Mouse (Mus musculus) retina, embryonic 14.5 days (tissue): Measurements from ENCODE around the gene Olfr998.
"Not testable (repeated sequence)": the region's sequence is repeated elsewhere in the genome, so short reads cannot be mapped to it uniquely, and the experiment has no call there.

Experiments used
- DNase-seq: peaks from one replicate; pipeline ENCODE4 v3.0.0-alpha.2; 2015; ENCODE audit warnings: low spot score

Olfr998 gene

DNA sequence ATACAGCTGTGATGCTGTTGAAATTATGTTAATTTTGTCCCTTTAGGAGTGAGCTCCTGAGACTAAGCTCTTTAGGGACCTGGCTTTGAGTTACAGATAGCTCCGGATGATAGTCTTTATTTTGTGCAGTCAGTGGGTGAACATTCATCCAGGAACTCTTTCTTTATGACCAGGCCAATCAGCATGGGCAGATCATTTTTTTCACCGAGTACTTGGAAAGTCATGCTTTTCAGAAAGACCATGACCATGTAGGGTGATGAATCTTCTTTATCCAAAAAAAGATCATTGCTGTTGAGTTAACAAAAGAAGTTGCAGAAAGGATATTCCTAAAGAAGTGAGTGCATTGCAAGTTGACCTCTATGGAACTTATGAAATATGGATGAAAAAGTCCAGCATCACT is at the start of gene Olfr998:
Gene Olfr998 (plus strand): TSS at position 301 of the 400 bp plus-strand sequence.
- not testable (repeated sequence) for DNase-seq

DNA sequence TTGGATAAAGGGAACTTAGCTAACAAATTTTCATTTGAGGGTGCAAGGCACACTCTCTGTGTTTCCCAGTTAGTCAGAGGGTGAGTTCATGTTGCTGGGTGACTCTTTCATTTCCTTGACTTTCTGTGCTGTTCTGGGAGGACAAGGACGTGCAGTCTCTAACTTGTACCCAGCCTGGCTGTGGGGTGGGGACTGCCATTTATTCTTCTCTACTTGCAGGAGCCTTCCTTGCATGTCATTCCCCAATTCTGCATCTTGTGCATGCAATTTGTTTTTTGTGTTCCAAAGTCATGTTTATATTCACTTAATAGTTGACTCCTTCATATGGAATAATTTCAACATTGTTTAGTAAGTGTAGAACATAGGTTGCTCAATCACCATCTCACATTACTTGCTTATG is 33.9 kb upstream of the Olfr998 start:
- no peak for DNase-seq

DNA sequence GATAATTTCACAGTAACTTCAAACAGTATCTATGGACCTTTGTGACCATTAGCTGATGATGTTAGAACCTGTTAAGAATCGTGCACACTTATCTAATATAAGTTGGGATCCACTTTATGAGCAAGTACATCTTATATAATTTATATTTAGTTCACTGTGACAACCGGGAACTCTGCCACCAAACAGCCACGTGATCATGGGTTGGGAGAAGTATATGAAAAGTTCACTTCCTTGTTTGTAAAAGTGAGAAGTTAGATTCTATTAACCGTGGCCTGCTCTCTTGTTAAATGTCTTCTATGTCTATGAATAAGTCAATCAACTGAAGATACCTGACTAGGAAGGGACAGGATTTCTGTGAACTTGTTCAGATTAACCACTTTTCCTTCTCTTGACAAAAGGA is 28.5 kb upstream of the Olfr998 start:
- no peak for DNase-seq

DNA sequence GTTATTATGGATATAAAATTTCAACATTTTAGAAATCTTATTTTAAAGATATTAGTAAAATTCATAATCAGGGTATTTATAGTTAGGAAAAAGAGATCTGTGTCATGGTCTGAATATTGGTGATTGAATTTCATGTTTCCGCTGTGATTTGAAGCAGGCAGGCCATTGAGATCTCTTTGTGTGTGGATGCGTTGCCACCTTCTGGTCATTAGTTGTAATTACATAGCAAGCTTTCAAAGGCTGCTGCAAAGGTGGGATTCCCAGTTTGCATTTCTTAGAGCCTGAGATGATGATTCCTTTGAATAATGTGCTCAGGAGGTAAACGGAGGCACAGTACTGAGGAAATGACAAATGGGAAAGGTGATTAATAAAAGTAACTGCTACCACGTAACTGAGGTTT is 27.6 kb upstream of the Olfr998 start:
- DNase-seq = peak; percentile 81

DNA sequence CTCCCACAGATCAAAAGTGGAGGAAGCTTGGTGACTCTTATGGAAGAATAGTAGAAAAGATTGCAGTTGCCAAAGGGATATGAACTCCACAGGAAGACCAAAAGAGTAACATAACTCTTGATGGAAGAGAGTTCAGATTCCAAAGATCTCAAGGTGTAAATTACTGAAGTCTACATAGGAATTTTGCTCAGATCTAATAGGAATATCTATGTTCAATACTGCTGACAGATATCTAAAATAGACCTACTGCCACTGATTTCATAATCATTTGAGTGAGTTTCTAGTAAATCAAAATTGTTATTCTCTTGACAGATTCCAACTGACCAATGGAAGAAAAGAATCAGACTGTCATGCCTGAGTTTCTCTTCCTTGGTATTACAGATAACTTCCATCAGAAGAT is 9.8 kb upstream of the Olfr998 start, which contains the start of gene Olfr996:
Gene Olfr996 (plus strand): TSS at position 301 of the 400 bp plus-strand sequence.
- no peak for DNase-seq

DNA sequence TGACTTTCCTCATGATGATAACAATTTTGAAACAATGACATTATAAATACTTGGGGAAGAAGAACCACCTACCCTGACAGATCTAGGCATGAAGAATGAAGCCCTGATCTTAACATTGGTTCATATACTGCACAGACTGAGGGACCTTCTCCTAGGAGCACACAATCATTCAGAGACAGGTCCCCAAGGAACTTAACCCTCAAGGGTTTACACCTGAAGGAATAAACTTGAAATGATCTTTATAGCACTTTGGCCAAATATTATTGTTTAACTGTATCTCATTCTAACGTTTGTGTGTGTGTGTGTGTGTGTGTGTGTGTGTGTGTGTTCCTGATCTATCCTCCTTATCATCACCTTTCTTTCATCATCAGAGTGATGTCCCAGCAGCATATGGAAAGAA is 23.1 kb downstream of the Olfr998 start, which contains the start of gene Olfr1000:
Gene Olfr1000 (minus strand): TSS at position 101 of the 400 bp plus-strand sequence.
- no peak for DNase-seq
